Mouse (Mus musculus): ENCODE results near the gene Slc17a5. TPM values are rescaled to one million over a fixed set of nuclear protein-coding genes. Genes with fewer than 3 reads are reported as not detected.

Slc17a5 gene
- polyA plus RNA-seq, 1 experiment: 14.9 TPM

DNA sequence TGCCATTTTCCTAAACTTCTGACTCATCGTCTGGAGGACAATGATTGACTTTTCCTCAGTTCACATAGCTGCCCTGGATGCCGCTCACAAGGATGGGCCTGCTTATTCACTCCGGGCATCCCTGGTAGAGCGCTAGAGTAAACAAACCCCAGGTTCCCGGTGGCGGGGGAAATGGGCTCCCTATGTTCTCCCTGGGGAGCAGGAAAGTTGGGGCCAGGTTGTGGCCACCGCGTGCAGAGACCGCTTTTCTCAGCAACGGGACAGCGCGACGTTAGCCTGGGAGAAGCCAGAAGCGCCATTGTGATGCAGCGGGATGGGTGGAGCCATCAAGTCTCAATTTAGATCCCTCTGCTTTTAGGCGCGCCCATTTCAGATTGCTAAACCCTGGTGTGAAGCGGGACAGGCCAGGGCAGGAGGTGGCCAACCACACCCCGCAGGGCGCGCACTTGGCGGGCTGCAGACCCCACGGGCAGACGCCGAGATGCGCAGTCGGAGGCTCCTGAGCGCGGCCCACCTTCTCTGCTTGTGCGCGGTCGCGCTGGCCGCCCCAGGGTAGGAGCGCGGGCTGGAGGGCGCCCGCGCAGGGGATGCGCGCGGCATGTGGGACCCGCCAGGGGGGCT, 27.7 kb upstream of the Slc17a5 start, which contains the start of gene Cd109:
Cd109 (plus strand) TSS at position 146 of the 621 bp plus-strand sequence.
- no peaks in the 10 kb centered on the region for H3K4me1 ChIP-seq (ENCODE audit: control insufficient read depth, insufficient read depth, low read length)
- H3K27ac ChIP-seq (ENCODE audit: insufficient read depth, low read length): no peak within 1 kb of the TSS
- H3K27me3 ChIP-seq (ENCODE audit: control insufficient read depth, insufficient read depth, low read length, poor library complexity, severe bottlenecking): peaks cover 7% of the 10 kb centered on the region; the same call in 1 of the 2 replicates
- H3K36me3 ChIP-seq (ENCODE audit: control insufficient read depth, insufficient read depth, low read length, poor library complexity, severe bottlenecking): no peaks in the 10 kb centered on the region
- no peak for TF ChIP-seq POLR2A (IDR thresholded peaks at IDR 0.05; ENCODE audit: insufficient read depth, low read length)
- TF ChIP-seq CTCF (IDR thresholded peaks at IDR 0.05; ENCODE audit: low read depth, low read length): no peak
- TF ChIP-seq EP300 (IDR thresholded peaks at IDR 0.05; ENCODE audit: insufficient read depth, low read depth, low read length): no peak
- H3K4me3 ChIP-seq (ENCODE audit: low read depth, low read length): peak within 1 kb of the TSS; percentile 55
- H3K9me3 ChIP-seq (replicated peaks; ENCODE audit: control insufficient read depth, insufficient read depth, low read length, poor library complexity, severe bottlenecking): no peaks in the 10 kb centered on the region
- H3K9ac ChIP-seq (ENCODE audit: low read depth, poor library complexity, severe bottlenecking): peak within 1 kb of the TSS; percentile 34; the same call in 1 of the 2 replicates

GRCm38 (mm10) chr9:78614201-78614600, 26.4 kb upstream of the Slc17a5 start:
- H3K4me1 ChIP-seq (ENCODE audit: control insufficient read depth, insufficient read depth, low read length): no peaks in the 10 kb centered on the region
- peaks cover 7% of the 10 kb centered on the region; the same call in 1 of the 2 replicates for H3K27me3 ChIP-seq (ENCODE audit: control insufficient read depth, insufficient read depth, low read length, poor library complexity, severe bottlenecking)
- no peak overlapping the region for H3K27ac ChIP-seq (ENCODE audit: insufficient read depth, low read length)

GRCm38 (mm10) chr9:78601046-78601730, 13.3 kb upstream of the Slc17a5 start:
- Histone ChIP-seq H3K27ac (ENCODE audit: insufficient read depth, low read length) (no peak overlapping the region), H3K9me3 (replicated peaks; ENCODE audit: control insufficient read depth, insufficient read depth, low read length, poor library complexity, severe bottlenecking) (no peaks in the 10 kb centered on the region), H3K36me3 (ENCODE audit: control insufficient read depth, insufficient read depth, low read length, poor library complexity, severe bottlenecking) (no peaks in the 10 kb centered on the region), H3K4me1 (ENCODE audit: control insufficient read depth, insufficient read depth, low read length) (no peaks in the 10 kb centered on the region), H3K9ac (ENCODE audit: low read depth, poor library complexity, severe bottlenecking) (no peak overlapping the region), H3K4me3 (ENCODE audit: low read depth, low read length) (no peak overlapping the region), H3K27me3 (ENCODE audit: control insufficient read depth, insufficient read depth, low read length, poor library complexity, severe bottlenecking) (no peaks in the 10 kb centered on the region)
- TF ChIP-seq EP300 (IDR thresholded peaks at IDR 0.05; ENCODE audit: insufficient read depth, low read depth, low read length) (no peak), CTCF (IDR thresholded peaks at IDR 0.05; ENCODE audit: low read depth, low read length) (peak; percentile 81)

More at GRCm38 (mm10) chr9:78614201-78614600, 26.4 kb upstream of the Slc17a5 start:
- Histone ChIP-seq H3K9ac (ENCODE audit: low read depth, poor library complexity, severe bottlenecking) (no peak overlapping the region), H3K9me3 (replicated peaks; ENCODE audit: control insufficient read depth, insufficient read depth, low read length, poor library complexity, severe bottlenecking) (no peaks in the 10 kb centered on the region), H3K4me3 (ENCODE audit: low read depth, low read length) (no peak overlapping the region), H3K36me3 (ENCODE audit: control insufficient read depth, insufficient read depth, low read length, poor library complexity, severe bottlenecking) (no peaks in the 10 kb centered on the region)
- no peak for TF ChIP-seq CTCF (IDR thresholded peaks at IDR 0.05; ENCODE audit: low read depth, low read length)
- no peak for TF ChIP-seq POLR2A (IDR thresholded peaks at IDR 0.05; ENCODE audit: insufficient read depth, low read length)
- no peak for TF ChIP-seq EP300 (IDR thresholded peaks at IDR 0.05; ENCODE audit: insufficient read depth, low read depth, low read length)

DNA sequence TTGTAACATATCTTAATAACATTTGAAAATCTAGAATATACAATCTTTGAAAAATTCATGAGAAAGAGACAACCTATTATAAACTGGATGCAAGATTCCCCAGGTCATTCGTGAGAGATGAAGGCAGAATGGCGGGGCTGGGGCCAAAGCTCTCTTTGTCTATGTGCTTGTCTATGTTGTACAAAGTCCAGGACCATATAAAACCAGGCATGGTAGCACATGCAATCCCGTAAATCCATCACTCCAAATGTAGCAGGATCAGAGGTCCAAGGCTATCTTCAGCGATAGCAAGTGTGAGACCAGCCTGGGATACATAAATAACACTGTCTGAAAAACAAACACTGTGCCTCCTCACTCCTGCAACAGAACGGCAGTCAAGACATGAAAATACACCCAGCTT, 12.1 kb upstream of the Slc17a5 start:
- Histone ChIP-seq H3K27ac (ENCODE audit: insufficient read depth, low read length) (no peak overlapping the region), H3K4me3 (ENCODE audit: low read depth, low read length) (no peak overlapping the region), H3K9ac (ENCODE audit: low read depth, poor library complexity, severe bottlenecking) (no peak overlapping the region), H3K27me3 (ENCODE audit: control insufficient read depth, insufficient read depth, low read length, poor library complexity, severe bottlenecking) (no peaks in the 10 kb centered on the region), H3K9me3 (replicated peaks; ENCODE audit: control insufficient read depth, insufficient read depth, low read length, poor library complexity, severe bottlenecking) (no peaks in the 10 kb centered on the region), H3K36me3 (ENCODE audit: control insufficient read depth, insufficient read depth, low read length, poor library complexity, severe bottlenecking) (no peaks in the 10 kb centered on the region), H3K4me1 (ENCODE audit: control insufficient read depth, insufficient read depth, low read length) (no peaks in the 10 kb centered on the region)
- no peak for TF ChIP-seq EP300 (IDR thresholded peaks at IDR 0.05; ENCODE audit: insufficient read depth, low read depth, low read length)
- TF ChIP-seq CTCF (IDR thresholded peaks at IDR 0.05; ENCODE audit: low read depth, low read length): no peak
- no peak for TF ChIP-seq POLR2A (IDR thresholded peaks at IDR 0.05; ENCODE audit: insufficient read depth, low read length)

DNA sequence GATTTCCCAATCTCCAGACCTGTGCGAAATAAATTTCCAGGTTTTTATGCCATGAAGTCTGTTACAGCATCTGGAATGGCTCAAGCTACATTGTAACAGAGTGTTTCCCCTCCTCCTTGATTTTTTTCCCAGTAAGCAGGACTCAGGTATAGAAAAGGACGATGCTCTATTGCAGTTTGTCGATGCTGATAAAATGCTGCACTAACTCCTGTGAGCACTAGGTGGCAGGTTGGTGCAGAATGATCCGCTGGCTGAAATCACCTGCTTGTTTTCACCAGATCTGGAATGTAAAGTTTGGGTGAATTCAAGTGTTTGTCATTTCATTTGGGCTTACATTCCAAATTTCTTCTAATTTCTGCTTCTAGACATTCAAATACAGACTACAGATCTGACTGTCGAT, 9.0 kb upstream of the Slc17a5 start:
- H3K36me3 ChIP-seq (ENCODE audit: control insufficient read depth, insufficient read depth, low read length, poor library complexity, severe bottlenecking): no peaks in the 10 kb centered on the region
- TF ChIP-seq CTCF (IDR thresholded peaks at IDR 0.05; ENCODE audit: low read depth, low read length) (peak; percentile 42), EP300 (IDR thresholded peaks at IDR 0.05; ENCODE audit: insufficient read depth, low read depth, low read length) (no peak), POLR2A (IDR thresholded peaks at IDR 0.05; ENCODE audit: insufficient read depth, low read length) (no peak)

More for the DNA sequence above, 9.0 kb upstream of the Slc17a5 start:
- Histone ChIP-seq H3K27me3 (ENCODE audit: control insufficient read depth, insufficient read depth, low read length, poor library complexity, severe bottlenecking) (no peaks in the 10 kb centered on the region), H3K4me3 (ENCODE audit: low read depth, low read length) (no peak overlapping the region), H3K9ac (ENCODE audit: low read depth, poor library complexity, severe bottlenecking) (no peak overlapping the region), H3K27ac (ENCODE audit: insufficient read depth, low read length) (no peak overlapping the region), H3K9me3 (replicated peaks; ENCODE audit: control insufficient read depth, insufficient read depth, low read length, poor library complexity, severe bottlenecking) (no peaks in the 10 kb centered on the region), H3K4me1 (ENCODE audit: control insufficient read depth, insufficient read depth, low read length) (no peaks in the 10 kb centered on the region)

Measured in ES-Bruce4 (cell line).